Mouse (Mus musculus) spleen, adult 12 weeks (tissue): ENCODE results near the gene Elovl2.

ENCODE experiments used
- DNase-seq: peaks from one replicate; pipeline ENCODE4 v3.0.0; 2022; ENCODE audit warnings: low spot score

Gene Elovl2

DNA sequence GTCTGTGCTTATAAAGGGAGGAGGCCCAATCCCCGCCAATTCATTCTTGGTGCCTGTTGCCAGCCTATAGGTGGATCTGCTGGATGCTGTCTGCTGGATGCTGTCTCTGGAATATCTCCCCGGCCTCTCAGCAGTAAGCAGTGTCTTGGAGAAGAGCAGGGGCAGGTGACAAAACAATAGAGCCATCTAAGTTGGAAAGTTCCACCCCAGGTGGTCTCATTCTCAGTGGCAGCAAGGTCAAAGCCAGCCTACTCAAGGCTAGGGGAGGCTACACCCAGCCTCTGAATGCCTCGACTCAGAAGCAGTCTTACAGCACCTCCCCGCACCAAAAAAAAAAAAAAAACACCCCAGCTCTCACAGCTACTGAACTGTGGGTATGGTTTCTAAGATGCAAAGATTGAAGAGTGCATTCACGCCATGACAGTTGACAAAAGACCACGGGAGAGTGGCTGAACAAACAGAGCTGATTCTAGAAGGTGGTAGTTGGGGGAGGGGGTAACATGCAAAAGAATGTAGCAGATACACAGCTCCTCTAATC lies 74.7 kb downstream of the Elovl2 start:
- DNase-seq: no peak

DNA sequence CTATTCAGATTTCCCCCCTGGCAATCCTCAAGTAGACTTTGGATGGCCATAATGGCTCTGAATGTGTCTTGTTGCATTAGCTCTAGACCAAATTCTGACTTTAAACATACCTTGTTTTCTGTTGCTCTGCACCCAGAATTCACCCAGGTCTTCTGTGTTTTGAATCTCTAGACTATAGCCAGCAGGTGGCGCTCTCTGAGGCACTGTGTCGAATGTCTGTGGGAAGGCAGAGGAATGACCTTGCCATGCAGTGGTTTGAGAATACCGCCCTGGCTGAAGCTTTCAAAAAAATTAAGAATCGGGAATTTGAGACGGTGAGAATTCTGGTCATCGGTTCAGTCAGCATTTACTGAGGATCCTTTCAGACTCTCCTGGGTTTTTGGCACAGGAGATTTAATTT lies 85.3 kb downstream of the Elovl2 start:
- peak; percentile 15 for DNase-seq
